Mouse (Mus musculus) embryonic facial prominence, embryonic 14.5 days (tissue): ENCODE results near the gene Gm9887. TPM values are rescaled to one million over a fixed set of nuclear protein-coding genes. Genes with fewer than 3 reads are reported as not detected.

Source experiments
- ATAC-seq: fragments of 200-750 bp; cut with Nextera tagmentation; 2 replicates; pipeline ENCODE4 v1.8.0; 2017; ENCODE audit warnings: low read depth, moderate number of reproducible peaks, moderate TSS enrichment
- DNase-seq: peaks from one replicate; pipeline ENCODE4 v3.0.0-alpha.2; 2015; ENCODE audit warnings: low spot score
- H3K27ac ChIP-seq: fragments of 300-500 bp; sonication (generic); replicated peaks from 2 replicates; pipeline ENCODE4 v1.5.1; 2014; ENCODE audit warnings: low read depth, mild to moderate bottlenecking, low read length, moderate library complexity
- H3K27me3 ChIP-seq: fragments of 300-500 bp; sonication (generic); replicated peaks from 2 replicates; pipeline ENCODE4 v1.6.1; 2014; ENCODE audit warnings: low read length; ENCODE audit not compliant: control insufficient read depth, insufficient read depth
- H3K36me3 ChIP-seq: fragments of 300-500 bp; sonication (generic); 2 replicates; pipeline ENCODE4 v1.6.1; 2014; ENCODE audit warnings: low read length, mixed read lengths; ENCODE audit not compliant: control insufficient read depth, insufficient read depth
- H3K4me1 ChIP-seq: fragments of 300-500 bp; sonication (generic); 2 replicates; pipeline ENCODE4 v1.6.1; 2014; ENCODE audit warnings: antibody characterized with exemption, low read length; ENCODE audit not compliant: control insufficient read depth, insufficient read depth
- H3K4me2 ChIP-seq: fragments of 300-500 bp; sonication (generic); 2 replicates; pipeline ENCODE4 v1.6.1; 2014; ENCODE audit warnings: low read depth, mild to moderate bottlenecking, low read length, moderate library complexity, mixed read lengths
- H3K4me3 ChIP-seq: fragments of 300-500 bp; sonication (generic); 2 replicates; pipeline ENCODE4 v1.5.1; 2014; ENCODE audit warnings: low read depth, mild to moderate bottlenecking, low read length
- H3K9ac ChIP-seq: fragments of 300-500 bp; sonication (generic); 2 replicates; pipeline ENCODE4 v1.6.1; 2014; ENCODE audit warnings: low read depth, mild to moderate bottlenecking, low read length, moderate library complexity, mixed read lengths
- H3K9me3 ChIP-seq: fragments of 300-500 bp; sonication (generic); 2 replicates; pipeline ENCODE4 v1.6.1; 2016; ENCODE audit warnings: low read length; ENCODE audit not compliant: control insufficient read depth
- WGBS: fragments of 180-500 bp; shearing (Covaris S2); extraction: QIAGEN DNeasy Blood & Tissue Kit; methylation state at CpG from one replicate; pipeline ENCODE4 v1.1.7; 2014; 5-methylcytosine and 5-hydroxymethylcytosine counted together
- polyA plus RNA-seq: library from polyadenylated mRNA; unstranded; fragments of >200 nt; fragmentation: Nextera tagmentation; extraction: Ambion mirVana; gene quantifications from 2 replicates; pipeline ENCODE4 v1.2.1, GENCODE M21; 2014

The Gm9887 gene
- polyA plus RNA-seq, 1 experiment from 2014 or later, result 1.8 TPM

- Histone ChIP-seq H3K4me2 (no peak overlapping the region), H3K36me3 (no peaks in the 10 kb centered on the region), H3K27ac (no peak overlapping the region), H3K4me1 (peaks cover 4% of the 10 kb centered on the region; the same call in 1 of the 2 replicates), H3K9me3 (no peaks in the 10 kb centered on the region), H3K4me3 (no peak overlapping the region), H3K27me3 (no peaks in the 10 kb centered on the region), H3K9ac (no peak overlapping the region)
- WGBS, result 71% methylated on average over 3 of the region's 3 CpGs
- DNase-seq, result no peak
- ATAC-seq, result no peak
These were observed 41.0 kb upstream of the Gm9887 start for GRCm38 (mm10) chr12:69413303-69413702.

- ATAC-seq (no peak), DNase-seq (no peak)
- Histone ChIP-seq H3K4me2 (no peak overlapping the region), H3K9me3 (no peaks in the 10 kb centered on the region), H3K27me3 (no peaks in the 10 kb centered on the region), H3K9ac (no peak overlapping the region), H3K36me3 (no peaks in the 10 kb centered on the region), H3K4me3 (no peak overlapping the region), H3K4me1 (no peaks in the 10 kb centered on the region; the same call in 1 of the 2 replicates), H3K27ac (no peak overlapping the region)
- 50% methylated on average over 4 of the region's 4 CpGs for WGBS
These were observed 39.7 kb upstream of the Gm9887 start for GRCm38 (mm10) chr12:69411936-69412335.

GRCm38 (mm10) chr12:69410767-69411166 is 38.5 kb upstream of the Gm9887 start:
- no peak overlapping the region for H3K4me2 ChIP-seq
- no peaks in the 10 kb centered on the region for H3K9me3 ChIP-seq
- ATAC-seq (no peak), DNase-seq (peak; percentile 49)
- 51% methylated on average over 5 of the region's 5 CpGs for whole genome bisulfite sequencing
- H3K9ac ChIP-seq, result 0 out of 2 replicates have a peak overlapping the region, but pooled peaks have one; percentile 19
- H3K4me1 ChIP-seq, result no peaks in the 10 kb centered on the region; the same call in 1 of the 2 replicates
- no peaks in the 10 kb centered on the region for H3K36me3 ChIP-seq
- no peaks in the 10 kb centered on the region for H3K27me3 ChIP-seq
- no peak overlapping the region for H3K4me3 ChIP-seq
- no peak overlapping the region for H3K27ac ChIP-seq

GRCm38 (mm10) chr12:69402594-69403167 is 30.4 kb upstream of the Gm9887 start:
- no peak overlapping the region for H3K9ac ChIP-seq
- no peaks in the 10 kb centered on the region for H3K9me3 ChIP-seq
- no peak overlapping the region for H3K4me3 ChIP-seq
- no peak for DNase-seq
- H3K4me2 ChIP-seq, result no peak overlapping the region
- no peak for ATAC-seq
- no peaks in the 10 kb centered on the region for H3K27me3 ChIP-seq
- WGBS, result 84% methylated on average over 13 of the region's 13 CpGs
- no peaks in the 10 kb centered on the region for H3K36me3 ChIP-seq
- H3K27ac ChIP-seq, result no peak overlapping the region
- H3K4me1 ChIP-seq, result no peaks in the 10 kb centered on the region

GRCm38 (mm10) chr12:69402100-69402499 is 29.8 kb upstream of the Gm9887 start:
- no peaks in the 10 kb centered on the region for H3K36me3 ChIP-seq
- H3K4me3 ChIP-seq, result no peak overlapping the region
- H3K27me3 ChIP-seq, result no peaks in the 10 kb centered on the region
- WGBS, result 38% methylated on average over 9 of the region's 9 CpGs
- H3K9ac ChIP-seq, result no peak overlapping the region
- ATAC-seq (no peak), DNase-seq (peak; percentile 59)
- H3K4me1 ChIP-seq, result no peaks in the 10 kb centered on the region
- no peaks in the 10 kb centered on the region for H3K9me3 ChIP-seq
- H3K4me2 ChIP-seq, result no peak overlapping the region
- H3K27ac ChIP-seq, result no peak overlapping the region; the same call in 1 of the 2 replicates

- H3K4me1 ChIP-seq, result no peaks in the 10 kb centered on the region
- H3K9me3 ChIP-seq, result no peaks in the 10 kb centered on the region
- H3K9ac ChIP-seq, result no peak overlapping the region
- H3K27ac ChIP-seq, result no peak overlapping the region
- DNase-seq (no peak), ATAC-seq (no peak)
- WGBS, result 25% methylated on average over 2 of the region's 2 CpGs
- no peaks in the 10 kb centered on the region for H3K27me3 ChIP-seq
- no peak overlapping the region for H3K4me2 ChIP-seq
- H3K4me3 ChIP-seq, result no peak overlapping the region
- H3K36me3 ChIP-seq, result no peaks in the 10 kb centered on the region
These were observed 28.6 kb upstream of the Gm9887 start for GRCm38 (mm10) chr12:69400871-69401286.

GRCm38 (mm10) chr12:69400367-69400766 is 28.1 kb upstream of the Gm9887 start:
- Histone ChIP-seq H3K36me3 (no peaks in the 10 kb centered on the region), H3K9me3 (no peaks in the 10 kb centered on the region), H3K4me3 (no peak overlapping the region), H3K27ac (no peak overlapping the region), H3K9ac (no peak overlapping the region), H3K4me2 (no peak overlapping the region), H3K27me3 (no peaks in the 10 kb centered on the region), H3K4me1 (no peaks in the 10 kb centered on the region)
- ATAC-seq, result no peak
- no peak for DNase-seq
- WGBS, result 79% methylated on average over 4 of the region's 4 CpGs

GRCm38 (mm10) chr12:69394456-69394855 is 22.2 kb upstream of the Gm9887 start:
- H3K9ac ChIP-seq, result no peak overlapping the region
- ATAC-seq, result no peak
- 79% methylated on average over 6 of the region's 6 CpGs for WGBS
- no peaks in the 10 kb centered on the region for H3K36me3 ChIP-seq
- no peaks in the 10 kb centered on the region for H3K27me3 ChIP-seq
- H3K9me3 ChIP-seq, result no peaks in the 10 kb centered on the region
- H3K4me3 ChIP-seq, result no peak overlapping the region
- H3K4me2 ChIP-seq, result no peak overlapping the region
- no peaks in the 10 kb centered on the region for H3K4me1 ChIP-seq
- no peak for DNase-seq
- no peak overlapping the region for H3K27ac ChIP-seq

GRCm38 (mm10) chr12:69393076-69393475 is 20.8 kb upstream of the Gm9887 start:
- Histone ChIP-seq H3K4me2 (no peak overlapping the region), H3K9me3 (no peaks in the 10 kb centered on the region), H3K9ac (no peak overlapping the region), H3K4me3 (no peak overlapping the region), H3K27me3 (no peaks in the 10 kb centered on the region), H3K4me1 (no peaks in the 10 kb centered on the region), H3K27ac (no peak overlapping the region), H3K36me3 (no peaks in the 10 kb centered on the region)
- no peak for DNase-seq
- 71% methylated on average over 10 of the region's 10 CpGs for WGBS
- ATAC-seq, result no peak
